Mouse (Mus musculus): Measurements from ENCODE around the gene Ccdc174. TPM values are rescaled to one million over a fixed set of nuclear protein-coding genes. Genes with fewer than 3 reads are reported as not detected.

Ccdc174 gene
- polyA plus RNA-seq, 2 experiments, result 6.8 to 10.9 TPM

GRCm38 (mm10) chr6:91948426-91948825 lies 70.6 kb downstream of the Ccdc174 start:
- H3K9me3 ChIP-seq (ENCODE audit: control insufficient read depth, low read length), result no peaks in the 10 kb centered on the region
- no peak overlapping the region for H3K9ac ChIP-seq (replicated peaks)
- no peak overlapping the region for H3K27ac ChIP-seq
- H3K27me3 ChIP-seq (ENCODE audit: control insufficient read depth, insufficient read depth, low read length), result no peaks in the 10 kb centered on the region
- no peak for ATAC-seq (ENCODE audit: insufficient read depth)
- 55% methylated on average over 2 of the region's 2 CpGs for WGBS (ENCODE audit: insufficient replicate concordance)
- DNase-seq (ENCODE audit: low read depth in 3 of 3, low spot score in 3 of 3), result no peak
- no peaks in the 10 kb centered on the region for H3K36me3 ChIP-seq (replicated peaks; ENCODE audit: control insufficient read depth, insufficient read depth, low read depth)
- no peak overlapping the region for H3K4me3 ChIP-seq (ENCODE audit: insufficient read depth in 1 of 2, low read depth in 2 of 2, low read length in 2 of 2)
- TF ChIP-seq CTCF (IDR thresholded peaks at IDR 0.05; ENCODE audit: low read depth) (no peak), EP300 (IDR thresholded peaks at IDR 0.05; ENCODE audit: low read depth) (no peak)
- H3K4me1 ChIP-seq (replicated peaks; ENCODE audit: control insufficient read depth in 2 of 2, insufficient read depth in 2 of 2, low read length in 1 of 2), result no peaks in the 10 kb centered on the region
- no peak overlapping the region for H3K4me2 ChIP-seq (ENCODE audit: low read depth)

Other genes with a start within 250 kb of the Ccdc174 start
- 8.0 and 9.0 TPM in 2 replicates for gene Slc6a6, start 194.0 kb upstream of the Ccdc174 start, polyA plus RNA-seq (2012; rRNA removed)
- gene Slc6a6, start 194.0 kb upstream of the Ccdc174 start, polyA plus RNA-seq (2014; fragmentation: Nextera tagmentation; extraction: Ambion mirVana), result 7.5 and 11.4 TPM in 2 replicates
- 0.01 and 0.03 TPM in 2 replicates for gene Grip2, start 50.8 kb upstream of the Ccdc174 start, polyA plus RNA-seq (2012; rRNA removed)
- gene Grip2, start 50.8 kb upstream of the Ccdc174 start, polyA plus RNA-seq (2014; fragmentation: Nextera tagmentation; extraction: Ambion mirVana), result not detected in 2 replicates
- 0.06 and 0.17 TPM in 2 replicates for gene 4930590J08Rik, start 24.8 kb downstream of the Ccdc174 start, polyA plus RNA-seq (2012; rRNA removed)
- 0.11 TPM in 1 of 2 replicates, not detected in the other for gene 4930590J08Rik, start 24.8 kb downstream of the Ccdc174 start, polyA plus RNA-seq (2014; fragmentation: Nextera tagmentation; extraction: Ambion mirVana)
- 1.6 and 1.7 TPM in 2 replicates for gene Fgd5, start 100.8 kb downstream of the Ccdc174 start, polyA plus RNA-seq (2012; rRNA removed)
- 1.5 and 1.6 TPM in 2 replicates for gene Fgd5, start 100.8 kb downstream of the Ccdc174 start, polyA plus RNA-seq (2014; fragmentation: Nextera tagmentation; extraction: Ambion mirVana)
- gene Nr2c2, start 213.3 kb downstream of the Ccdc174 start, polyA plus RNA-seq (2012; rRNA removed), result 5.0 and 5.9 TPM in 2 replicates
- 3.9 and 6.1 TPM in 2 replicates for gene Nr2c2, start 213.3 kb downstream of the Ccdc174 start, polyA plus RNA-seq (2014; fragmentation: Nextera tagmentation; extraction: Ambion mirVana)

All from liver, embryonic 14.5 days (tissue).